Mouse (Mus musculus) cerebellum, adult (tissue): ENCODE measurements at regions not wholly inside any gene's neighbourhood (a gene's known extent, or its start where the extent isn't known, plus 50 kb on each side); places are given as distances from the start of the nearest gene placed in this dataset.
A peak's percentile ranks its signal among the peaks of the same experiment; 100 is the strongest.

Experiments used
- ATAC-seq: cut with Nextera tagmentation; 2 replicates; pipeline ENCODE4 v1.9.2; 2017; ENCODE audit warnings: mild to moderate bottlenecking, moderate library complexity, mixed read lengths; ENCODE audit not compliant: insufficient number of reproducible peaks, low FRiP score, low TSS enrichment

DNA sequence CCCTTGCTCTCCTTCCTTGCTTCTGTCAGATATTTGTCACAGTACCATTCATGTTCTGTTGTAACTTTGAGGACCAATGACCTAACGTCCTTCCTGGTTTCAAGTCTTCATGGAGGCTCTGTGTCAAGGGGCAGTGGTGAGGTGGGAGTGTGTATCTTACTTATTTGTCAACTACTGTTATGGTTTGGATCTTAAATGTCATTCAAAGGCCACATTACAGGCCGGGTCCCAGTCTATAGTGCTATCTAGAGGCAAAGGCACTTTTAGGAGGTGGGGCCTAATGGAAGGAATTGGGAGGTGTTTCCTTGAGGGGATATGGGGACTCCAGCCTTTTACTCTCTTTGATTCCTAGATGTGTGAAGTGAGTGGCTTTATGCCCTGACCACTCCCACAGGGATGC, 91.0 kb upstream of the Ccn6 start:
- ATAC-seq = no peak

DNA sequence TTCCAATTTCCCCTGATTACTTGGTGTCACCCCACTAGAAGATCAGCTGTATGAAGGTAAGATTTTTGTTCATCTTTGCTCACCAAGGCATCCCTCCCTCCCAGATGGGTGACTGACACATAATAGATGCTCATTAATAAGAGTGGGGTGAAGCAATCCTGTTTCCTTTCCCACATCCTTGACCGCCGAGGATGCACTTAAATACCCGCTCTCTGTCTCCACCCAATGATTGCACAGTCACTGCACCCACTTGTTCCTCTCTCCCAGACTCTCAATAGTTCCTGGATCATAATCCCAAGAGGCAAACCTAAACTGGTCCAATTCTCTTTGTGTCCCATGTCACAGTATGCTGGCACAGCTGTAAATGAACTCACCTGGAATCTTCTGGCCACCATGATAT, 86.4 kb upstream of the Ccn6 start:
- ATAC-seq = no peak

DNA sequence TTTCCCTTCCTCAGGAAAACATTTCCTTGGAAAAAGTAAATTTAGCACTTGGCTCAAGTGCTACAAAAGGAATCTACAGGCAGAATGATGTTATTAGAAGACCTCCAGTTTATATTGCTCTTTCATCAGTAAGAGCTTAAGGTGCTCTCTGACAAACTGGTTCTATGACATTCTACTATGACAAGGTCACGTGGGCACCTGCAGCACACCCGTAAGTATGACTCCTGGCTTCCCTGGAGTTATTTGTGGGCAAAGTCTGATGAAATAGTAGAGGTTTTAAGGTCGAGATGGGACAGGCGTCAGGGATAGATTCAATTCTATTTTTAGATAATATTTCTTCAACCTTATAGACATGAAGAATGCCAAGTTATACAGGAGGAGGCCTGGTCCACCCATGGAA, 84.9 kb upstream of the Ccn6 start:
- no peak for ATAC-seq

DNA sequence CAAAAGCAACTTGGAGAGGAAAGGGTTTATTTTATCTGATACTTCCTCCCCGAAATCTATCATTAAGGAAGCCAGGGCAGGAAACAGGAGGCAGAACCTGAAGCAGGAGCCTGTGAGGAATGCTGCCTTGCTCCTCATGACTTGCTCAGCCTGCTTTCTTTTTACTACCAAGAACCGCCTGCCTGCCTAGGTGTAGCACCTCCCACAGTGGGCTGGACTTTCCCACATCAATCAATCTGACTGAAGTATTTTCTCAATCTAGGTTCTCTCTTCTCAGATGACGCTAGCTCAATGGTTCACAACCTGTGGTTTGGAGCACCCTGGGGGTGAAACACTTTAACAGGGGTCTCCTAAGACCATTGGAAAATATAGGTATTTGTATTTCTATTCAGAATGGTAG, 83.4 kb upstream of the Ccn6 start:
- ATAC-seq = no peak

DNA sequence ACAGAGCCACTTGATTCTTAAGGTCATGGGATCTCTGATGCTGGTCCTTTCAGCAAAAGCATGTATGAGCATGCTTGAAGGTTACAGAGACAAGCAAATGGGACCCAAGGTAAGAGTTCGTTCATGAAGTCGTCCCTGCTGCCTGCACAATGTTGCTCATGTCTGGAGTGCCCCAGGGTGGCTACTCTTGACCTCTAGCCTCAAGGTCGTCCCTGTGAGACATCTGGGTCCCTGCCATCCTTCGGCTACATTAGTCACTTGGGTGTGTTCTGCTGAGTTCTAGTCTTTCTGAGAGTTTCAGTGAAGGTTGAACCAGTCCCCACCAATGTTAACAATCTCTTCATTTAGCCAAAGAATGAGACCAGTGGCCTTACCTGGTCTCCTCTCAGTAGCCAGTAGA, 81.5 kb upstream of the Ccn6 start:
- ATAC-seq = no peak

DNA sequence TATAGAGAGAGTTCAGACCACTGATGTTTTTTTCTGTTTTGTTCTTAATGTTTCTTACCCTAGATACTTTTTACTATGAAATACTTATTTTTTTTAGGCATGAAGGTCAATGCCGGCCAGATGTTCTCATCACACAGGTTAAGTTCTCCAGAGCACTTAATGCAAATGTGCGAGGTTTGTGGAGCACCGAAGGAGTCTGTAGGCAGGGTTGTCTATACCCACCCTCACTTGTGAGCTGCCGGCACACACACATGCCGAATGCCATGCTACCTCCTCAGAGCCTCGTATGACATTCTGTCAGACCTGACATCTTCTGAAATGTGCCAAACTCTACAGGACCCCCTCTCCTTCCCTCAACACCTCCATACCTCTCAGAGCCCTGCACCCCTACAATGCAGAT, 80.5 kb upstream of the Ccn6 start:
- no peak for ATAC-seq

DNA sequence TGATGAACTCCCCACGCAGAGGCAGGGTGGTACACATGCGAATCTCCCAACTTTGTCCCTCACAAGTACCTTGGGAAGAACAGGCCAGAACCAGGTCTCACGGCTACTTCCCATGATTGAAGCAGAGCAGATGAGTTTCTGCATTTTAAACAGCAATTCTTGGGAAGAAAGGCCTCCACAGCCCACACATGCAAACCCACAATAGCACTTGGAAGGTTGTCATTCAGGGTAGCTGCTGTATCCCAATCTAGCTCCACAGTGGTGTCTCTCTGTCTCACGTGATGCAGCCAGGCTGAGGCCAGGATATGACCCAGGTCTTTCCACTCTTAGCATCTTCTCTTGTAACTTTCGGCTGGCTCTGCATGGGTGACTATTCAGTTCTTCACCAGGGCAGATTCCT, 78.8 kb upstream of the Ccn6 start:
- ATAC-seq = no peak

DNA sequence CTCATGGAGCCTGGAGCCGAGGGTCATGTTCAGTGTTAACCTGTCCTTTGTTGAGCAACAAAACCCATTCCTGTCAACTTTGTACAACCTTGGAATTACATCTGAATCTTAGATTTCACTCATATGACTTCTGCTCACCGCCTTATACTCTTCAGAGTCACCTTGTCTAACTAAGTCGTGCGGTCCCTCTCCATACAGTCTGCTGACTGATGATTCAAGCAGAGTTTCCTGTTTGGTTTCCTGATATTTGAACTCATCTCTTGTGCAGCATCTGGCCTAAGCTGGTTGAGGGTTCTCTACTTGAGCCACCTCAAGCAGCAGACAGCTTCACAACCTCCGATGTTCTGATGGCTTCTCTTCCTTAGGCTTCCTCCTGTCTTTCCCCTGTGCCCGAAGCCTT, 78.3 kb upstream of the Ccn6 start:
- no peak for ATAC-seq

DNA sequence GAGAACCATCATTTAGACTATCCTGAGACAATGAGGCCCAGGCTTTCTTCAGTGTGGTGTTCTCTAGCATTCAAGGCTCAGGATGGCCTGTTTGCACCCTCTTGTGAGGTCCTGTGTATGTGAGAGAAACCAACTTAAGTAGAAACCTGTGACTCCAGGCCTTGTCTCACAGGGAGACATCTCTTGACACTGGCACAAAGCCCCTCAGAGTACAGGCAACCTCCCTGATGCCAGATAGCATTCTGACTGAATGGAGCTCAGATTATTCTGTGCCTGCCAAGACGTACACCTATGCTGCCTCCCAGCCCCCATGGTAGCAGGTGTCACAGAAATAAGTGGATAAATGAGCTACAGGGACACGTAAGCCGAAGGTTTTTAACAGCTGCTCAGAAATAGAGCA, 77.9 kb upstream of the Ccn6 start:
- no peak for ATAC-seq

DNA sequence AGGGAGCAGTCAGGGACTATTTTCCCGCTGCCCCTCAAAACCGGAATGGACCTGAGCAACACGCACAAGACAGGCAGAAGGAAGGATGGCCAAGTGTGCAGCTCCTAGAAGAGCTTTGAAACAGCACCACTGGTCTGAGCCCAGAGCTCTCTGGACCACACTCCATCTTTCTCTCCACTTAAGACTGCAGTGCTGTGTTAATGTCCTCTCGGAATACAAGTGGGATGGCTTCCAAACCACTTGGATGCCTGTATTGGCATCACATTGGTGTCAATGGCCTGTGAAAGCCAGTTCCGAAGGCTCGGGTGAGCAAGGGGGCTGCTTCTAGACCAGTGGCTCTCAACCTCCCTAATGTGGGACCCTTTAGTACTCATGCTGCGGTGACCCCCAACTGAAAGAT, 77.4 kb upstream of the Ccn6 start:
- no peak for ATAC-seq

DNA sequence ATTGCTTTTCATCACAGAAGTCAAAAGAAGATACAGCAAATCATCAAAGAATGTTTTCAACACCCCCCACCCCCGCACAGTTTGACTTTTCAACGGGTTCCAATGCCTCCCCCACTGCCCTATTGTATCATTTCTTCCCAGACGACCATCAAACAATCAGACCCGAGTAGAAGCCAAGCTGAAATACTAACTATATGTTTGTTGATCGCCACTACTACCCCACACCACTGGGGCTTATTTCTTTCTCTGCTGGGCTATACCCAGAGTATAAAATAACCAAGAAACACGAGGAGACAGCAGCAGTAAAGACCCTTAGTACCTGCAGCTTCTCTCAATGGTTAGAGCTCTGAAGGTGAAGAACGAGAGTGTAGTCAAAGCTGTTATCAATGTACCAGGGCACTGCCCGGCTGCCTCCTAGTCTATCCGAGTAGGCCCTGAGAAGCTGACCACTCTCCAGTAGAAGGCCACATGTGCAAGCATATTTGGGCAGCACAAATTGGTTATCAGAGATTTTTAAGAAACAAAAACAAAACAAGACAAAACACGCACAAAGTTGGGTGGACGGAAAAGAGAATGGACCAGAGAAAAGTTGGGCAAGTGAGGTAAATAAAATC, 76.7 kb upstream of the Ccn6 start:
- ATAC-seq = 0 out of 2 replicates have a peak, but pooled peaks have one; percentile 5

DNA sequence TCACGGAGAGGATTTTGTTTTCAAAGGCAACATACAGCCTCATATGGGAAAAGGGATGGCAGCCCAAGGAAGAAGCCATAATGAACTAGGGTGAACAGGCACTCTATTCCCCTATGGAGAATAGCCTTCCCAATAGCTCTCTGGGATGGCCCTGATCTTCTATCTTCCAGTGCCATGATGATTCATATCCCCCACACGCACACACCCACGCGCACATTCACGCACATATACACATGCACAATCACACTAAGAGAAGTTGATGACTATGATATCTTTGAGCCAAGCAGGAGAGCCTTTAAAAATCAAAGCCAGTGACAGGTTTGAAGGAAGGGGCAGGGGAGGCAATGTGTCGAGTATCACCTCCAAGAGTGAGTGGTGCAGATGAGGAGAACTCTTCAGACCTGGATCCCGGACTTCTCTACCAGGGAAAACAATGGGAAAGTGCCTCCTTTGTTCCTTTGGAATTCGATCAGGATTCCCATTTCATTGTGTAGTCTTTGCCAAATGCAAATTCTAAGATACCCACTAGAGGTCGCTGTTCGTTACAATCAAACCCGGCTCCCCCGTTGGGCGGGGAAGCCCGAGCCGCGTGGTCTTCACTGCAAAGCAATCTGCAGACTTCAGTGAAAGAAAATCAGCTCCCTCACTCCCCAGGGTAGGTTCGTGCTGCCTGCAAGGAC, 76.0 kb upstream of the Ccn6 start:
- ATAC-seq = peak; percentile 78

DNA sequence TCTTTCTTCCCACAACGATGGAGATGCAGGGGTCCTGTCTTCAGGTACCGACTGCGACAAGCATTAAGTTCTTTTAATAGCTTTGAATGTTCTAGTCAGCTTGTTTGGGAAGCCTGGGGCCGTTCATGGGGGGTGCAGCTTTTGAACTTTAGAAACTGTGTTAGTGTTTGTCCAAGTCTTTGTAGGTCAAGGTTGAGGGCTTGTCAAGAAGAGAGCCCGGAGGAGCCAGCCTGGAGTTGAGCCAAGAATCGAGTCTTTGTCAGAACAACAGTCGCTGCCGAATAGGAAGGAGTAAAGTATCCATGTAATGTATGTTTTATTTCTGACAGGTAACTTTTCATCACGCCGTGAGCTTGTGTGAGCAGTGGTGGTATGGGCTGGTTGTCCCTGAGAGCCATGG, 75.0 kb upstream of the Ccn6 start:
- no peak for ATAC-seq

DNA sequence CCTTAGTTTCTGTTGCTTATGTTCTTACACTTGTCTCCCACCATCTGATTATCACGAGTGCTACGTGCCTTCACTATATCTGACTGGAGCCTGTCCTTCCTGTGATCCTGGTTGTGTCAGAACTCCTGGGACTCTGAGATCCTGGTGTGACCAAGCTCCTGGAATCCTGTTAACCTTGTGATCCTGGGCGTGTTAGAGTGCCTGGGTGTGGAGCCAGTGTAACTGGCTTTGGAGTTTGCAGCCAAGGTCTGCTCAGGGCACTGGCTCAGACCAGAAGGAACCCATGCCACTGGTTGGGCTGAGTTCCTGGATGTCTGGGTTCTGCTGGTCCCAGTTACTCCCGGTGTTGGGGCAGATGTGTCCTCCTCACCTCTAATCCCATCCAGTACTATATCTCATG, 74.0 kb upstream of the Ccn6 start:
- ATAC-seq = no peak

DNA sequence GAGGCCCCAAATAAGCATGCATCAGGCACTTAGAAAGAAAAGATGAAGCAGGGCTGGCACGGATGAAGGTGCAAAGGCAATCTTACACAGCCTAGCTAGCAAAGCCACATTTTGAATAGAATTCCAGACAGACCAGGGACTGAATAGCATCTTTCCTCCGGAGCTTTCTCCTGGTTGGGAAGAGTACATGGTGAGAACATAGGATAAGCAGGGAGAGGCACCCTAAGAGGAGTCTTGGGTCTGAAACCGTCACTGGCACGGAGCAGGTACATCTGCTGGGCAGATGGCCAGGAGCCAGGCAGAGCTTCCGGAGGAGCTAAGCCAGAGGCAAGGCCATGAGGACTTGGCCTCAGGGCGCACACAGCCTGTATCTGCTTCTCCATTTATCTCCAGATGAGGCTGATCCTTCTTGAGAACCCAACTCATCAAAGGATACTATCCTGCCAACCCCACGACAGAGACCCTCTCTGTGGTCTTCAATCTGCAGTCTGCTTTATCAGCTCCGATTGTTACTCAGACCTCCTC, 70.4 kb upstream of the Ccn6 start:
- no peak for ATAC-seq

DNA sequence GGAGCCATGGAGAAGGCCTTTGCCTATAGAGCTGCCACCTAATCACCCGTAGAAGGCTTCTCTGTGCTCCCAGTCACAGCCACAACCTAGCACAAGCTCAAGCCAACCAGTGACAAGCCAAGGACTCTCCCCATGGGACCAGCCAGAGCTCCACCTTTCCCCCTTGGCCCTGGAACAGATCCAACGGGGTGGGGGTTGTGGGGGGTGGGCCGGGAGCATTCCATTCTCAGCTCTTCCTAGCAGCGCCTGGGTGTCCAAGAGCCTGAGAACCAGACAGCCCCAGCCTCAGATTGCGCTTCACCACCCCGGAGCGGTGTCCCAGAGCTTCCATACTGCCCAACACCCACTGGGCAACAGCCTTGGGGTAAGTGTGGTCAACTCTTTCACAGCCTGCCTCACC, 69.6 kb upstream of the Ccn6 start:
- no peak for ATAC-seq

DNA sequence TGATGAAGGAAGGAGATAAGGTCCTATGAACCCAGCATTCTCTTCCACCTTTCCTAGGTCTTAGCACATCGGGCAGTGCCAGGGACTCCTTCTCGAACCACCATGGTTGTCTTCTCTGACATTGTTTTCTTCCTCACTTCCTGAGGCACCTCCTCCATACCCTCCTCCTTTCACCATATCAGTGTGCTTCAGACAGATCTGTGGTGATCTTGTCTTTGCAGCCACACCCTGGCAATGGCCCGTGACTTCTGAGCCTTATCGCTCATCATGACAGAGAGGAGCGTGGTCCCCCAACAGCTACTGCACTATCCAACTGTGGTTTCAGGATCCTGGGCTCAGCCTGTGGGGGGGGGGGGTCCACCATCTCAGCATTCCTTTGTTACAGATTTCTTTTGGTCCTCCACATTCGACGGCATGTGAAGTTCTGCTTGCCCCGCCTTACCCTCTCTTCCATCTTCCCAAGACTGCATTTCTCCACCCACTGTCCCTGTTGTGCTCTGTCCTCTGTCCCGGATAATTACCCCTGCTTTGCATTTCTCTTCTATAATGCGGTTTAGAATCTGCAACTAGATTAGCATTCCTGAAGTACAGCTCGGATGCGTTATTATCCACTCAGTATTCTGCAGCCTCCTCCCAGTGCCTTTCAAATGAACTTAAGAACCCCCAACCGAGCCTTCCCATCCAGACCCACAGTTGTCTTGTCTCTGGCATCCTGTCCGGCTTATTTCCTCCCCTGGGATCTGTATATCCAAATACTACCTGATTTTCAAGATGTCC, 67.2 kb upstream of the Ccn6 start:
- ATAC-seq = no peak

DNA sequence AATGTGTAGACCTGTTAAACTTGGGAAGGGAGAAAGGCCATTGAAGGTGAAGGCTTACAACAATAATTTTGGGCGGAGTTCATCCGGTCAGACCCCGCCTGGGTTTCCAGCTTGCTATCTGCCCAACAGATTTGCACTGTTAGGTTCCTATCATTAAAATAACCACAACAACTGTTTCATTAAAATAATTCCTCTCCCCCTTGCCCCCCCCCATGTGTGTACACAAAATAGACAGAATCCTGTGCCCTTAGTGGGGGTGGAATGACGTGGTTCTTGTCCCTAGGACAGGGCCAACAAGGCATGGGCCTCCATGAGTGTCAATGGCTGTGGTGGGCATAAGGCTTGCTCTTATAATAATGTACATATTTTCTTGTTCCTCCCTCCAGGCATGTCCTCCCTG, 65.6 kb upstream of the Ccn6 start:
- ATAC-seq = no peak

DNA sequence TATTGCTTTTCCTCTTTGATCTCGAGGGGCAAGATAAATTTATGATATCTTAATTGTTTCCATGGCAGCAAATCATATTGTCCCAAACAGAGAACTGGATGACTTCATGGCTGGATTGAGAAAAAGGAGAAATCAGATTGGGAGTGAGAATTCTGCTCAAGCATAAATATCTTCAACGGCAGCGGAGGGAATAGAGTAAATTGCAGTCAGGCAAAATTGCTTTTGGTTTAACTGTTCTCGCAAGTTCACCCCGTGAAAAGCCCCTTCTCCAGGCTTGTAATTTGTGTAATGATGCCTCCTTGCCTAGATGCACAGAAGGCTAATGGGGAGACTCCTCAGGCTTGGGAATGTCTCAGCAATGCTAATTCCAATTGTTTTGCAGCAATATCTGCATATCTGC, 64.4 kb upstream of the Ccn6 start:
- ATAC-seq = no peak

DNA sequence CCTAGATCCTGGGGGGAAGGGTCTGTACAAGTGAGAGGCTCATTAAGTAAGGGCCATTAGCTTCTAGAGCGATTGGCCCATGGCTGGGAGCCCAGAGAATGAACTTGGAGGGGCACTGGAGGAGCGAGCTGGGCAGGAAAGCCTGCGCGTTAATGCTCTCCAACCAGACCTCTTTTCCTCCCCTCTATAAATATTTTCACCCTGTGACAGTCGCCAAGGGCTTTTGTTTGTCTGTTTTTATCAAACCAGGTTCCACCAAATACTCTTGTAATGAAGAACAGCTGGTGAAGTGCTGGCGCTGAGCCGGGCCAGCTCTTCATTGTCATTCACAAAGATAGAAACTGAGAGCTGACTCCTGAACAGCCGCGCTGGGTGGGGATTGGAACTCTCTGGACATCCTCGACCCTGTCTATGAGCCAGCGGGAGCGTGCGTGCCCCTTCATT, 63.9 kb upstream of the Ccn6 start:
- ATAC-seq = no peak

DNA sequence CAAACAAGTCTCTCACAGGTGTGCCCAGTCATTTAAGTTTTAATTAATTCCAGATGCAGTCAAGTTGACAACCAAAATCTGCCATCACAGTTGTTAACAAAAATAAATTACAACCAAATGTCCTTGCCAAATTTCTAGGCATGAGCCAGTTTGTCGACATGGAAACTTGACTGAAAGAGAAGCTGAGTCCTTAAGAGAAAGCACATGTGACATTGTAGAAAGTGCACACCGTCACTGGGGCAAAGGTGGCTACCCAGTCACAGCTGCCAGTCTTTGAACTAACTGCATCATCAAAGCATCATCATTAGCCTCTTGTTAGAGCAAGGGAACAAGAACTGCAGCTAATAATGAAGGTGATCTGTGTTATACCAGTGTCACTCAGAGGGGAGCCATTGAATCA, 62.9 kb upstream of the Ccn6 start:
- ATAC-seq = no peak
